Mouse (Mus musculus) erythroblast, embryonic 14.5 days (primary cell): ENCODE measurements around the gene Rap1gds1.

Experiments
- GATA1 ChIP-seq: IDR thresholded peaks from 2 replicates; pipeline ENCODE4 v1.6.1; 2012; ENCODE audit warnings: low read length, inconsistent platforms, mixed read lengths
- TAL1 ChIP-seq: IDR thresholded peaks from 3 replicates; pipeline ENCODE4 v1.6.1; 2012; ENCODE audit warnings: low read length, inconsistent platforms, mixed read lengths

DNA sequence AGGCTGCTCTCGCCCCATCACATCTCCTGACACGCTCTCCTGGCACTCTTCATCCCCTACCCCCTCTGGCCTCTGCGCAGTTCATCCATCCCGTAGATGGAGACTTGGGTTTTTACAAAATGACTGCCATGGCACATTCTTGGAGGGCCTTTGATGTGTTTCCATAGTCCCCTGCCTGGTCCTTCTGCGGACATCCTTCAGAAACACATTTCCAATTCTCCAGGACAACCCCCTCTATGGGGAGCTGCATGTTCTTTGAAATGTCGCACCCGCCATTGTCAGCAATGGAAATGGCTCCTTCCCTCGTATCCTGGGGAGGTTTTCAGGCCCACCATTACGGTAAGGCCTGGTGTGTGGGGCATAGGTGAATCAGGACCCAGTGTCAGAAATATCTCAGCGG, 198.6 kb downstream of the Rap1gds1 start:
- TF ChIP-seq TAL1 = no peak
- TF ChIP-seq GATA1 = no peak
